Mouse (Mus musculus) MEL-GATA-1-ER (cell line): ENCODE data around the gene Atf6b.

Experiments used
- DNase-seq: peaks from one replicate; pipeline ENCODE4 v3.0.0-alpha.2; 2012; ENCODE audit warnings: low read depth; ENCODE audit errors: extremely low read depth

Gene Atf6b

GRCm38 (mm10) chr17:34648141-34648890 is 1.4 kb downstream of the Atf6b start:
- DNase-seq = no peak

- DNase-seq = no peak
Measured at GRCm38 (mm10) chr17:34649106-34649864, 2.3 kb downstream of the Atf6b start.

- DNase-seq = no peak
Measured at GRCm38 (mm10) chr17:34650781-34651180, 3.8 kb downstream of the Atf6b start.

GRCm38 (mm10) chr17:34651507-34652221 is 4.7 kb downstream of the Atf6b start:
- DNase-seq = no peak

GRCm38 (mm10) chr17:34652546-34652945 is 5.6 kb downstream of the Atf6b start:
- DNase-seq = no peak

- DNase-seq = no peak
Measured at GRCm38 (mm10) chr17:34652985-34653384, 6.0 kb downstream of the Atf6b start.

GRCm38 (mm10) chr17:34653746-34654285 is 6.9 kb downstream of the Atf6b start:
- DNase-seq = no peak

- no peak for DNase-seq
Measured at GRCm38 (mm10) chr17:34654392-34654791, 7.4 kb downstream of the Atf6b start.

- DNase-seq = no peak
Measured at GRCm38 (mm10) chr17:34655160-34655559, 8.2 kb downstream of the Atf6b start.

- no peak for DNase-seq
Measured at GRCm38 (mm10) chr17:34655581-34655991, 8.6 kb downstream of the Atf6b start.

- DNase-seq = no peak
Measured at GRCm38 (mm10) chr17:34656666-34657065, 9.7 kb downstream of the Atf6b start.

- DNase-seq = no peak
Measured at GRCm38 (mm10) chr17:34657271-34657670, 10.3 kb downstream of the Atf6b start.

GRCm38 (mm10) chr17:34658145-34658544 is 11.2 kb downstream of the Atf6b start:
- no peak for DNase-seq

GRCm38 (mm10) chr17:34658591-34658990 is 11.6 kb downstream of the Atf6b start:
- DNase-seq = no peak

GRCm38 (mm10) chr17:34659181-34659896 is 12.4 kb downstream of the Atf6b start:
- no peak for DNase-seq

GRCm38 (mm10) chr17:34659897-34660214 is 12.9 kb downstream of the Atf6b start:
- DNase-seq = no peak

- no peak for DNase-seq
Measured at GRCm38 (mm10) chr17:34660259-34660820, 13.4 kb downstream of the Atf6b start.

GRCm38 (mm10) chr17:34661121-34661591 is 14.2 kb downstream of the Atf6b start:
- no peak for DNase-seq

GRCm38 (mm10) chr17:34662468-34662867 is 15.5 kb downstream of the Atf6b start:
- DNase-seq = no peak

GRCm38 (mm10) chr17:34662978-34663377 is 16.0 kb downstream of the Atf6b start:
- DNase-seq = no peak

- no peak for DNase-seq
Measured at GRCm38 (mm10) chr17:34663558-34663957, 16.6 kb downstream of the Atf6b start.
